Mouse (Mus musculus) kidney, postnatal 10 days (tissue): Measurements from ENCODE around the gene Adra2b.
A peak's percentile ranks its signal among the peaks of the same experiment; 100 is the strongest.

Experiments
- DNase-seq: peaks from one replicate; pipeline ENCODE4 v3.0.0; 2021; ENCODE audit warnings: mixed read lengths

Gene Adra2b

DNA sequence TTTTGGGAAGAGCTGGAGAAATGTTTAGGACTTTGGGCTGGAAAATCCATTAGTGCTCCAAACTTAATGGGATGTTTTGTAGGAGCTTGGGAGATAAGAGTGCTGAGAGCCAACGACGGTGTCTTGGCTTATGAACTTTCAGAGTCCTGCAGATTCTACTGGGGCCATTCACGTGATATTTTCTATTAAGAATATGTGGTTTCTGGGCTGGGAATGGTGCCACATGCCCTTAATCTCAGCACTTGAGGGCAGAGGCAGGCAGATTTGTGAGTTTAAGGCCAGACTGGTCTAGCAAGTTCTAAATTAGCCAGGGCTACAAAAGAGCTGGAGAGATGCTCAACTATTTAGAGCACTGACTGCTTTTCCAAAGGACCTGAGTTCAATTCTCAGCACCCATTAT, 27.3 kb downstream of the Adra2b start:
- DNase-seq, result no peak

DNA sequence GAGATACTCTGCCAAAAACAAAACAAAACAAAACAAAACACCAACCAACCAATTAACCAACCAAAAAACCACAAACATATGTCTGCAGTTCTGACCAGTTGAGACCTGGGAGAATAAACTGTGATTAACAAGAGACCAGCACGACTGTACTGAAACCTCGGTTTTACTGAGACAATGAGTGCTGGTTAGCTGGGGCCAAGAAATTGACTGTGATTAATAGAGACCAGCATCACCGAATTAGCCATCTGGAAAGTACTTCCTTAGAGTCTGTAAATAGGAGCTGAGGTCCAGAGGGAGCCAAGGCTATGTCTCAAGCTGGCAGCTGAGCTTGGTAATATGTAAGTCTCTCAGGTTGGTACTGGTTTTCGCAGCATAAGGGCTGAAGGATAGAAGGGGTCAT, 27.8 kb downstream of the Adra2b start:
- DNase-seq, result no peak

DNA sequence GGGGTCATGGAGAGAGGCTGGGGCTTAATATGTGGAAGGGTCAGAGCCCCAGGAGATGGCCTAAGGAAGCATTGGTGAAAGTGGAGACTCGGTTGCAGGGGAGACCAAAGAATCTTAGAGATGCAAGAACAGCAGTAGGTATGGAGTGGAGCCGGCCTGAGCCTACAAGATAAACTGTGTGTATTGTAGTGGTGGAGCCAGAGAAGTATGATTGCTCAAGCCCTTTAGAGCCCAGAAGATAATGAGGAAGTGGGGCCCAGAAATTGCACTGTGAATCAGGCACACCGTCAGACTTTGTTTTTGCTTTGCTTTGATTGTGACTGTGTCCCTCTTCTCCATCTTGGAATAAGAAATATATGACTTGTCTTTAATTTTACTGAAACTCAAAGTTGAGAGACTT, 28.3 kb downstream of the Adra2b start:
- no peak for DNase-seq

DNA sequence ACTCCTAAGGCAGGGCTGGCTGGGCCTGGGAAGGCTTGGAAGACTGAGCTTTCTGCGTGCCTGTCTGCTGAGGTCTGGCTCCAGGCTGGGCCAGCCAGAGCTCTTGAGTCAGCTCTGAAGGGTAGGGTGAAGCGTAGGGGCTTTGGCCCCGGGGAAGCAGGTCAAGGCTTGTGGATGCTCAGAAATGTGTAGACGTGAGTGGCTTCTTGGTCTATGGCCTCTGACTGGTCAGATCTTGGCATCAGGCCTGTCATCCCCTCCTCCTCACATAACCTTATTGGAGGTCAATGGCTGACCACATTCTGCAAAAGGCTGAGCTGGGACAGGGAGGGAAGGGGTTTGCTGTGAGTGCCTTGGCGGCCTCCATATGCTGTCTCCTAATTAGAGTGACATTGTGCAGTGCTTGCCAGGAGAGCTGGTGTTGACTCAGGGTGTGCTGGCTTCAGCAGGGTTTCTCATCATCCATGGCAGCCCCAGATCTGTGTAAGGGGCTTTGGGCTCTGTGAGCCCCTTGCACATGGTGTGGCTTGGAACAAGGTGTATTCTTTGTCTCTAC, 31.7 kb downstream of the Adra2b start:
- peak; percentile 47 for DNase-seq

DNA sequence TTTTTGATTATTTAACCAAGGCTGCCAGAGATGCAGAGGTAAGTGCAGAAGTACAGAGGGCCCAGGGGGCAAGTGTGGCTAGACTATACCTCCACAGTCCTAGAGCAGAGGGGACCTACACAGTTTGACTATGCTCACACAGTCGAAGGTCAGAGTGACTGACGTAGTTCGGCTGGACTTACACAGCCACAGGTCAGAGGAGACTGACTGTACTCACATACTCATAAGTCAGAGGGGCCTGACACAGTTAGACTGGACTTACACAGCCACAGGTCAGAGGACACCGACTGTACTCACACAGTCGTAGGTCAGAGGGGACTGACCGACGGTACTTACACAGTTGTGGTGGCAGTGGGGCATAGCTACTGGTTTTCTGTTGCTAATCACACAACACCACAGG, 35.7 kb downstream of the Adra2b start:
- DNase-seq, result no peak

DNA sequence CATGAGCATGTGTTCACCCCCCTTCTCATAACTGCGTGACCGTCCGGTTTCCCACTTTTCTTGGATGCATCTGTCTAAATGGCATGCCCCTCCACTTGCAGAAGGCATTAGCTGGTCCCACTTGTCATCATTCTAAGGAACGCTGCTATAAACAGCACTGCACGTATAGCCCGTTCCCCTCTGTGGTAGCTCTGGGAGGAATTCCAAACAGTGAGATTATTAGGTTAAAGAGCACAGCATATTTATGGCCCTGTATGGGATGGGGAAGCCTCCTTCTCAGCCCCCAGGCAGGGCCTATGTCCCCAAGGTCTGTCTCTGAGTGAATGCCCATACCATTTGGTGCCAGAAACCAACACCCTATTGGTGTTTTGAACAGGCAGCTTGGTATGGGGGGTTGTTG, 48.1 kb downstream of the Adra2b start:
- no peak for DNase-seq

DNA sequence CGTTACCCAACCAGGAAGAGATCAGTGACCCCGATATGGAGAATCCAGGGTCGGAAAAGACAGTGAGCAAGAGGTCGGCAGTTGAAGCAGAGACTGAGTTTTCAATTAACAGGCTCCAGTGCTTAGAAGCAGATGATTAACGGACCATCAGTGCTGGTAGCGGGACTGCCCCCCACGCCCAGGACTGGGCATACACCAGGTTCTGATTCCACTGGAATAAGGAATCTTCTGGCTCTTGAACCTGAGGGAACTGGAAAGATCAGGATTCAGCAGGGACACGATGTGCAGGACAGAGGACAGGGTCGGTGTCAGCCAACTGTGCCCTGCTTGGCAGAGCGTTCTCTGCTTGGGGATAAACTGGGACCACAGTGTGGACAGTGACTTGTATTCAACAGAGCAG, 52.8 kb downstream of the Adra2b start:
- DNase-seq, result peak; percentile 80

DNA sequence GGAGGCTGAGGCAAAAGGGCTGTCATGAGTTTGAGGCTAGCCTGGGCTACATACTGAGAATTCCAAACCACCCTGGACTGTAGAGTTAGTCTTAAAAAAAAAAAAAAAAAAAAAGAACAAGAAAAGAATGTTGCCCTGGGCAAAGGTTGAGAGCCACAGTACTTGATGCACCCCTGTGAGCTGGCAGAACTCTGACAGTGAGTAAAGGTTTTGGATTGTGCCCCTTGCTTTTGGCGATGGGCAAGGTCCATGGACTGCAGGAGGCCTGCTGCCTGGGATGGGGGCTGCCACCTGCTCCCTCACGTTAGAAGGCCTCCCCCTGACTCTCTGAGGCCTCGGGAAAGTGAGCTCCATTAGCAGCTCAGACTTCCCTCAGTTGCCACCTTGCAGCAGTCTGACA, 53.7 kb downstream of the Adra2b start:
- peak; percentile 58 for DNase-seq
